Mouse (Mus musculus) heart, adult 2 months (tissue): ENCODE results near the gene Gabbr2.

ENCODE experiments used
- CTCF ChIP-seq: fragments of 200-600 bp; IDR thresholded peaks from 2 replicates; pipeline ENCODE4 v1.8.1; 2022; ENCODE audit warnings: antibody characterized with exemption, mild to moderate bottlenecking, moderate library complexity
- POLR2A ChIP-seq: fragments of 200-500 bp; IDR thresholded peaks from 2 replicates; pipeline ENCODE4 v1.6.1; 2011; ENCODE audit warnings: mild to moderate bottlenecking, low read depth, low read length, control low read depth; ENCODE audit not compliant: insufficient read depth

DNA sequence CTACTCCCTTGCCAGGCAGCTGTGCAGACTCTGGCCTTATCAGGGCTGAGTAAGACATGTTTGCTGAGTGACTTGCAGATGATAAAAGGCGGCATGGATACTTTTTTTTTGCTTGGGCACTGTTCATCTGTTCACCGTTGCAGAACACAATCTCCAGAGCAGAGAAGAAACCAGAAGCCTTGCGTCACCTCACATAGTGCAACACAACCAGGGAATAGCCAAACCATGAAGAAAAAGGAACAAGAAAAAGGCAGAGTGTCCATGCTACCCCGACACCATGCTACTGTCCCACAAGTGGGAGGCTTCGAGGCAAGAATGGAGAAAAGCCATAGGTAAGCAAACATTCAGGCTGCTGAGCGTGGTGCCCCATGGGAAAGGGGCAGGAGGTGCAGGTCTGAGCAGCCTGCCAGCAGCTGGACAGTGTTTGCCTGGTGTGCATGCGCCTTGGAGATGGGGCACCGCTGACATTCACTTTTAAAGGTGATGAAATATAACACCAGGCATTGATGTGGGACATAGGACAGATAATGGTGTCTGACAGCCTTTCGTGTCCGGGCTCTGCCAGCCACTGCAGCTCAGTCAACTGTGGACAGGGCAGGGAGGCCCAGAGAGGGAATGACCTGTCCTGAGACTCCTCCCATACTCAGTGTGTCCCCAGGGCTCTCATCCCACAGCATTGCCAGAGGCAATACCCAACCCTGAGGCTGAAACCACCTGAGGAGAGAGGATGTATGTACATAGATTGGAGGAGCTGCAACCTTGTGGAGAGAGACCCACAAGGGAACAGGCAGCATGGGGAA lies 31.3 kb upstream of the Gabbr2 start:
- TF ChIP-seq CTCF, result no peak
- no peak for TF ChIP-seq POLR2A
